Mouse (Mus musculus) kidney, postnatal 36 days (tissue): ENCODE results near the gene Raver1.
A peak's percentile ranks its signal among the peaks of the same experiment; 100 is the strongest.

Source experiments
- DNase-seq, 2 experiments: peaks; one replicate each; pipeline ENCODE4 v3.0.0; 2021 to 2022; ENCODE audit warnings: mixed read lengths in 2 of 2

Raver1 gene

DNA sequence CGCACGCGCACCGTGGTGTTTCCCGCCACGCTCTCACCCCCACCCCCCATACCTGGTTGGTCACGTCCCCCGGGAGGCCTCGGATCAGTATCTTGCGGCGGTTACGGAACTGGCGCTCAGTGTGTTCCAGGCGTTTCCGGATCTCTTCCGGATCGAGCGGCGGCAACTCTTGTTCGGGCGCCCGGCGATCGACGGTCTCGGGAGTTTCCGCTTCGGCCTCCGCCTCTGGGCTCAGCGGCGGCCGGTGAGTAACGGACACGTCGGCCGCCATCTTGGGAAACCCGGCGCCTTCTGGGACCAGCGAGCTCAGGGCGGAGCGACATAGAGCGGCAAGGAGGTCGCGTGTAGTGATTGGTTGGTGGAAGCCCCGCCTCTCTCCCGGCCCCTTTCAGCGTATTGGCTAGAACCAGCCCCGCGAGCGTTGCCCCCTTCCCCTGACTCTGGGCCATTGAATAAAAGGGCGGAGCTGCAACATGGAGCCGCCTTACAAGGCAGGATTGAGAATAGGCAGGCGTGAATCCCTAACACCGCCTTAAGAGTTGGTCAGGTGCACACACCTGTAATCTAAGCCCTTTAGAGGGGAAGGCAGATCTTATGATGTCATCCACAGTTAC is at the start of gene Raver1, which contains the start of gene Gm38431:
Gene Raver1 (minus strand): TSS at position 302 of the 614 bp plus-strand sequence.
Gene Gm38431 (minus strand): TSS at position 291 of the 614 bp plus-strand sequence.
- DNase-seq, result peak; percentile 99

DNA sequence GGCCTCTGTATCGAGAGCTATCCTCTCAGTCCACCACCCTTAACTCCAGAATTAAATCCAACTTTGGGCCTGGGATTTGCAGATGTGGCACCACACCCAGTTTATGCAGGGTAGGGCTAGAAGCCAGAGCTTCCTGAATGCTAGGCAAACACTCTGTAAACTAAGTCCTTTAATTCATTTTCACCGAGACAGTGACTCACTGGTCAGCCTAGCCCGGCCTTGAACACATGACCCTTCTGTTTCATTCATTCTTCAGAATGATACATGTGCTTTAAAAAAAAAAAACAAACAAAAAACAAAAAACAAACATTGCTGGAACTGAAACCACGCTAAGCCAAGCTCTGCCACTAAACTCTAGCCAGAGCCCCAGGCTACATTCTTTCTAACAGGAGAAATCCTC is 46.6 kb upstream of the Raver1 start:
- DNase-seq, result no peak

GRCm38 (mm10) chr9:21137229-21137628 is 45.4 kb upstream of the Raver1 start:
- peak; percentile 71 to 85 for DNase-seq

DNA sequence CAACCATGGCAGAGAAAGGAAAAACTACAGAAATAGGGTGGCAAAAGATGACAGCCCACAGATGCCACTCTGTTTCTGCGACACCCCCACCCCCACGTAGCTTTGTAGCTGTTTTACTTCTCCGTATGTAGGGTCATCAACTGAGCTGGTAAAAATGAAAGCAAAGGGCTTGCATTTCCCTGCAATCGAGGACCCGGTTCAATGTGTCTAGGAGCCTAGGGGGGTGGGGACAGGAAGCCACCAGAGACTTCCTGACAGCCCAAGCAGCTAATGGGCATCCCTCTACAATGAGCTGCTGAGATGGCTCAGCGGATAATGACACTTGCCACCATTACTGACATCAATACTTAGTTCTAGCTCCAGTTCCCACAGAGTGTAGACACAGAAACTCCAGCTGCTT is 44.6 kb upstream of the Raver1 start:
- DNase-seq, result peak; percentile 37 to 45

DNA sequence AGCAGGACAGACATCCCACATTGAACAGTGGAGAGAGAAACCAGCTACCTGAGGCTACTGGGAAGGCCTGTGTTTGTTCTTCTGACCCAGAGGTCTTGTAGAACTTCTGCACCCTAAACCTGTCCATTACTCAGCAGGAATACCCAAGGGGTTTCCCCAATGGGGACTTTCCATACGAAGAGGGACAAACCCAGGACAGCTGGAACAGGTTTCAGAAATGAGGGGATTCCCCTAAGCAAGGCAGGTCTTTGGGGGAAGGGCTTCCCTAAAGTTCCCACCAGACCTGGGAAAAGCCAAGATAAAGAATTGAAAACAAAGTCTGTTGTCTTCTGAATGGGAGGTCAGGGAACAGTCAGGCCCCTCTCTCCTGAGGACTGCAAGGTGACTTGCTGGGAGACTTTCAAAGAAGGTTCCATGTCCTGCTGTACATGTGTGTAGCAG is 44.2 kb upstream of the Raver1 start:
- no peak for DNase-seq

DNA sequence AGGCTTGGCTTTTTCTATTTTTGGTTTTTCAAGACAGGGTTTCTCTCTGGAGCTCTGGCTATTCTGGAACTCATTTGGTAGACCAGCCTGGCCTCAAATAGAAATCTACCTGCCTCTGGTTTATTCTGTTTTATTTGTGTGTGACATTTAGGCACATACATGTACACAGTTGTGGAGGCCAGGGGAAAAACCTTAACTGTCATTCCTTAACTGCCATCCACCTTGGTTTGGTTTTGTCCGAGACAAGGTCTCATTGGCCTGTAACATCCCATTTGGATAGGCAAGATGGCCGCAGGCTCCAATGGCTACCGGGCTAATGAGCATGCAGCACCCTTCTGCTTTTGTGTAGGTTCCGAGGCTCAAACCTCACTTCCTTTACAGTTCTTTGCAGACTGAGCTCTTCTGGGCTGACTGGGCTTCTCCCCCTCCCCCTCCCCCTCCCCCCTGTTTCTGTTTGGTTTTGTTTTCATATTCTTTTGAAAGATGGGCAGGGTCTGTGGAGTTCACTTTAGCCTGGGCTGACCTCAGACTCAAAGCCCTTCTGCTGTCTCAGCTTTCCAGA is 43.6 kb upstream of the Raver1 start:
- DNase-seq, result no peak

- DNase-seq, result peak; percentile 59 to 67
Observed at GRCm38 (mm10) chr9:21134595-21135328, 43.0 kb upstream of the Raver1 start.

DNA sequence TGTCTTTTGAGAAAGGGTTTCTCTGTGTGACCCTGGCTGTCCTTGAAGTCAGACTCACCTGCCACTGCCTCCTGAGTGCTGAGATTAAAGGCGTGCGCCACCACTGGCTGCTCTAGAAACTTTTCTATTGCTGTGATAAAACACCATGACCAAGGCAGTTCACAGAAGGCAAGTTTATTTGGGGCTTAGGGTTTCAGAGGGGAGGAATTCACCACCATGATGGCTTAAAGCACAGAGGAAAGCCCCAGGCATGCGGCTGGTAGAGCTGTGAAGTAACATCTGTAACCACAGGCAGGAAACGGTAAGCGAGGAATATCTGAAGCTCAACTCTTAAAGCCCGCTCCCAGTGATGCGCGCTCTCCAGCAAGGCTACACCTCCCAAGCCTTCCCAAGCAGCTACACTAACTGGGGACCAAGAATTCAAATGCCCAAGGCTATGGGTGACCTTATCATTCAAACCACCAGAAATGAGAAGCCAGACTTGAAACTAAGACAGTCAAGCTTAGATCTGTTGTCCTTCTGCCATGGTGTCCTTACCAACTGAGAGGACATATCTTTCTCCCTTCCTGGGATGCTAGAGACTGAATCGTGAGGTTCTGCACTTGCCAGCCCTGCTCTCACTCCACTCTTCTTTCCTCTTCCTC is 41.4 kb upstream of the Raver1 start:
- no peak for DNase-seq

DNA sequence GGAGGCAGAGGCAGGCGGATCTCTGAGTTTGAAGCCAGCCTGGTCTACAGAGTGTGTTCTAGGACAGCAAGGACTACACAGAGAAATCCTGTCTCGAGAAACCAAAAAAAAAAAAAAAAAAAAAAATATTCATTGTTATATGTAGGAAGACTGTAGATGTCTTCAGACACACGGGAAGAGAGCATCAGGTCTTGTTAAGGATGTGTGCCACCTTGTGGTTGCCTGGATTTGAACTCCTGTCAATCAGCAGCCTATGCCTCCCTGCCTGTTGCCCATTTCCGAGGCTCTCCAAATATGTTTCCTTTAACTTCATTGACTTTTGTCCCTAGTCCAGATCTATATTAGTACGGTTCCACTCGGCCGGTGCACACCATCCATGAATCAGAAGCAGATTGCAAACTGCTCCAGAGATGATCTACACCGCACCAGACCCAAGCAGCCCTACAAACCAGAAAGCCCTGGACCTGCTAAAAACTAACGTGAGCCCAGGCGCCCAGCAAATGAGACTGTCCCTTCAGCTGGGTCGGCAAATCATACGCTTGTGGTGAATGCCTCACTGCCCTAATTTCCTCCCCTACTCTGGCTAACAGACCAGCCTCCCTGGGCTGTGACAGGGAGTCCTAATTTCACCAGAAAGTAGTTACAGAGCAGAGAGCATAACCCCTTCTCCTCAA is 40.4 kb upstream of the Raver1 start:
- peak; percentile 37 to 71 for DNase-seq

GRCm38 (mm10) chr9:21131059-21131956 is 39.5 kb upstream of the Raver1 start, which contains the start of gene Tyk2:
Gene Tyk2, minus strand, starts transcription at chr9:21131243.
- DNase-seq, result peak; percentile 92 to 97

DNA sequence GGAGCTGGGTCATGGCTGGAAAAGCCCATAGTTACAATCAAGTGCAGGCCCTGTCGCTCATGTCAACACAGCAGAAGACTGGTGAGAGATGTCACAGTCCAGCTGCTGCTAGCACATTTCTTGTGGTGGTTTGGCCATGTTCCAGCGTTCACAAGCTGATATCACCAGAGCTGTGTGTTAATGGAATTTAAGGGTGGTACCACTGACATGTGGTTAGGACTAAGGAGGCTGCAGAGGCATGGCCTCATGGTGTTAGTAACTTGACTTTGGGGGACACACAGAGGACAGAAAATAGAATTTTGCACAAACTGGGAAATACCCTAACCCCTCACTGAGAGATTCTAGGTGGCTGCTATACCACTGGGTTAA is 34.4 kb upstream of the Raver1 start:
- DNase-seq, result no peak

- DNase-seq, result no peak
Observed at GRCm38 (mm10) chr9:21125502-21126258, 33.9 kb upstream of the Raver1 start.

DNA sequence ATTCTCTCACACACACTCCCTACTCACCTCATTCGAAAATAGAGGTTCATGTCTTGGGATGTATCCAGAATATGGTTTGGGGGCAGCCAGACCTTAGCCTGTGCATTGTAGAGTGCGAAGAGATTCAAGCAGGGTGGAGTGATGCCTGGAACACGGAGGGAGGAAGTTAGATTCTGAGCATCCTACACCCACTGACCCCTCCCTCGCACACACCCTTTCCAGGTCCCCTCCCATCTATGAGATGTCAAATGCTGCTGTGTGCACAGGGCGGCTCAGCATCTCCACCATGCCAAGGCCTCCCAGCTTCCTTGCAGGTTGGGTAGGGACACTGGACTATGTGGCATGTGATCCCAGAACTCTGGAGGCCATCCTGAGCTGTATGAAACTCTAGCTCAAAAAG is 33.0 kb upstream of the Raver1 start:
- no peak for DNase-seq

DNA sequence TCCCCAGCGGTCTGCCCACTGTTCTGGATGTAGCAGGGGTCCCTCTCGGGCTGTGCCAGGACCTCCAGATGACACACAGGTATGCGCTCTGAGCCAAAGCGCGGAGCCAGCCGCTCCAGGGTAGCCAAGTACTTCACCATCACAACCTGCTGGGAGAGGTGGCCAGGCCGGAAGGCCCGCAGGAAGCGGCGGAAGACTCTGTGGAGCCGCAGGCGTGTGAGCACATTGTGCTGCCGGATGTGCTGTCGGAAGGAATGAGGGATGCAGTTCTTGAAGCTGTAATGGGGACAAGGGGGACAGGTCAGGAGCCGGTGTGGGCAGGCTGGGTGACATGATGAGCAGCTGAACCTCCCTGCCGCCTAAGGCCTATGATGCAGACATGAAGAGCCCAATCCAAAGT is 29.7 kb upstream of the Raver1 start:
- peak; percentile 28 to 42 for DNase-seq

GRCm38 (mm10) chr9:21117073-21117472 is 25.3 kb upstream of the Raver1 start:
- DNase-seq, result no peak

DNA sequence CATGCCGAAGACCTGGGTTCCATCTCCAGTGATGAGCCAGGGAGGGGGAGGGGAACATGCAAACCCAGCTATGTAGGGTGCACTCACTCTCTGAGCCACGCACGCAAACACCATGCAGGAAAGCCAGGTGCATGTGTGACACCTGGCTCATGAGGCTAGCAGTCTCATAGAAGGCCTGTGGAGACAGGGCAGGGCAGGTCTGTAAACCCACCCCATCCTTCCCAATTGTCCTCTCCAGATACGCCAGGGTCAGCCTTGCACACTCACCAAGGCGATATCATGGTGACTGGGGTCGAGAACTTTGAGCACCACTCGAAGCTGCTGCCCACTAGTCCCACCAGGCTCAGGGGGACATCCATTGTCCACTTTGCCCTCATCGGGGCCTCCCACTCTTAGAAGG is 23.3 kb upstream of the Raver1 start:
- DNase-seq, result no peak

DNA sequence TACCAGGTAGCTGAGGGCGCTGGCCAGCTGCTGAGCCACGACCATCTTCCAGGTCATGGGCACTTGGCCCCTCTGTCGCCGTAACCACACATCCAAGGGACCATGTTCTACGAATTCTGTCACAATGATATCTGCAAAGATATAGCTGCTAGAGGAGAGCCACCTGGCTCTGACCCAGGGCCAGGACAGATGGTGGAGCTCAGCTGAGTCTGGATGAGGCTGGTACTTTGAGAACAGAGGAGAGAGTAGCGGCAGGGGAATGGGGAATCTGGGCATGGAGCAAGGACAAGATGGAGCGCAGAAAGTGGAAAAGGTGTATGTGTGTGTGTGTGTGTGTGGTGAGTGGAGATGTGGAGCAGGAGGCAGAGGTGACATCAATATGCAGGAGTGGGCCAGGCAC is 22.4 kb upstream of the Raver1 start:
- DNase-seq, result no peak

- no peak for DNase-seq
Observed at GRCm38 (mm10) chr9:21113751-21114150, 21.9 kb upstream of the Raver1 start.

GRCm38 (mm10) chr9:21107607-21108237 is 15.9 kb upstream of the Raver1 start:
- DNase-seq, result peak in 1 of 2 experiments; percentile 7

GRCm38 (mm10) chr9:21105760-21106564 is 14.2 kb upstream of the Raver1 start:
- DNase-seq, result no peak
